Mouse (Mus musculus): Measurements from ENCODE around the gene Igfbpl1. TPM values are rescaled to one million over a fixed set of nuclear protein-coding genes. Genes with fewer than 3 reads are reported as not detected.

Igfbpl1 gene
- polyA plus RNA-seq, 1 experiment: 0.25 TPM

- Histone ChIP-seq H3K36me3 (ENCODE audit: control insufficient read depth, insufficient read depth, low read length) (no peaks in the 10 kb centered on the region), H3K4me1 (ENCODE audit: control insufficient read depth, insufficient read depth, low read length) (peaks cover 8% of the 10 kb centered on the region), H3K27me3 (ENCODE audit: control insufficient read depth, insufficient read depth, low read length) (no peaks in the 10 kb centered on the region), H3K27ac (ENCODE audit: control insufficient read depth, insufficient read depth, low read depth, low read length) (no peak overlapping the region), H3K4me3 (ENCODE audit: control insufficient read depth, low read depth, low read length) (no peak overlapping the region)
- TF ChIP-seq CTCF (IDR thresholded peaks at IDR 0.05; ENCODE audit: control insufficient read depth, insufficient read depth, insufficient replicate concordance, low read depth, low read length) (no peak), POLR2A (IDR thresholded peaks at IDR 0.05; ENCODE audit: control insufficient read depth, low read depth, low read length) (no peak)
Measured at GRCm38 (mm10) chr4:45802900-45803299, 23.8 kb downstream of the Igfbpl1 start.

GRCm38 (mm10) chr4:45799956-45800537 is 26.7 kb downstream of the Igfbpl1 start:
- Histone ChIP-seq H3K27me3 (ENCODE audit: control insufficient read depth, insufficient read depth, low read length) (no peaks in the 10 kb centered on the region), H3K4me3 (ENCODE audit: control insufficient read depth, low read depth, low read length) (no peak overlapping the region), H3K4me1 (ENCODE audit: control insufficient read depth, insufficient read depth, low read length) (peaks cover 8% of the 10 kb centered on the region), H3K27ac (ENCODE audit: control insufficient read depth, insufficient read depth, low read depth, low read length) (no peak overlapping the region), H3K36me3 (ENCODE audit: control insufficient read depth, insufficient read depth, low read length) (no peaks in the 10 kb centered on the region)
- TF ChIP-seq CTCF (IDR thresholded peaks at IDR 0.05; ENCODE audit: control insufficient read depth, insufficient read depth, insufficient replicate concordance, low read depth, low read length) (no peak), POLR2A (IDR thresholded peaks at IDR 0.05; ENCODE audit: control insufficient read depth, low read depth, low read length) (no peak)

DNA sequence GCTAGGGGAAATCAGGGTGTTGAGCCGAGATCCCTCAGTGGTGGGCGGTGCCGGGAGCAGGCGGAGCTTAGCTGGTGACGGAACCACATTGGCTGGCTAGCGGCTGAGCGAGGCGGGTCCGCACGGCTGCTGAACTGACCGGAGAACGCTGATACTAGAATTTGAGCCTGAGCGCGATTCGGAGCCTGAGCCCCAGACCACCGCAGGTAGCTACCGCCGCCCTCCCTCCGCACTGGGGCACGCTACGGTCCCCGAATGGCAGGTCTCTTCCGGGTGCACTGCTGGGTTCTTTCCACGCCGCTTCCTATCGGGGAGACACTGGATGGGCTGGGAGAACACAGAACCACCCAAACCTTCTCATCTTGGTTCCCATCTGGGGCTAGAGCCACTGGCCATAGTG is 27.8 kb downstream of the Igfbpl1 start, which contains the start of gene Aldh1b1:
Gene Aldh1b1 (plus strand): TSS at position 59 of the 400 bp plus-strand sequence.
- TF ChIP-seq CTCF (IDR thresholded peaks at IDR 0.05; ENCODE audit: control insufficient read depth, insufficient read depth, insufficient replicate concordance, low read depth, low read length): no peak
- peaks cover 8% of the 10 kb centered on the region for H3K4me1 ChIP-seq (ENCODE audit: control insufficient read depth, insufficient read depth, low read length)
- no peaks in the 10 kb centered on the region for H3K27me3 ChIP-seq (ENCODE audit: control insufficient read depth, insufficient read depth, low read length)
- peak within 1 kb of the TSS; percentile 89 for H3K4me3 ChIP-seq (ENCODE audit: control insufficient read depth, low read depth, low read length)
- H3K27ac ChIP-seq (ENCODE audit: control insufficient read depth, insufficient read depth, low read depth, low read length): peak within 1 kb of the TSS; percentile 74
- H3K36me3 ChIP-seq (ENCODE audit: control insufficient read depth, insufficient read depth, low read length): no peaks in the 10 kb centered on the region

- Histone ChIP-seq H3K36me3 (ENCODE audit: control insufficient read depth, insufficient read depth, low read length) (no peaks in the 10 kb centered on the region), H3K4me3 (ENCODE audit: control insufficient read depth, low read depth, low read length) (no peak overlapping the region), H3K4me1 (ENCODE audit: control insufficient read depth, insufficient read depth, low read length) (peaks cover 8% of the 10 kb centered on the region), H3K27ac (ENCODE audit: control insufficient read depth, insufficient read depth, low read depth, low read length) (peak overlapping the region; percentile 41), H3K27me3 (ENCODE audit: control insufficient read depth, insufficient read depth, low read length) (no peaks in the 10 kb centered on the region)
- no peak for TF ChIP-seq POLR2A (IDR thresholded peaks at IDR 0.05; ENCODE audit: control insufficient read depth, low read depth, low read length)
- TF ChIP-seq CTCF (IDR thresholded peaks at IDR 0.05; ENCODE audit: control insufficient read depth, insufficient read depth, insufficient replicate concordance, low read depth, low read length): no peak
Measured at GRCm38 (mm10) chr4:45796760-45797159, 30.0 kb downstream of the Igfbpl1 start.

DNA sequence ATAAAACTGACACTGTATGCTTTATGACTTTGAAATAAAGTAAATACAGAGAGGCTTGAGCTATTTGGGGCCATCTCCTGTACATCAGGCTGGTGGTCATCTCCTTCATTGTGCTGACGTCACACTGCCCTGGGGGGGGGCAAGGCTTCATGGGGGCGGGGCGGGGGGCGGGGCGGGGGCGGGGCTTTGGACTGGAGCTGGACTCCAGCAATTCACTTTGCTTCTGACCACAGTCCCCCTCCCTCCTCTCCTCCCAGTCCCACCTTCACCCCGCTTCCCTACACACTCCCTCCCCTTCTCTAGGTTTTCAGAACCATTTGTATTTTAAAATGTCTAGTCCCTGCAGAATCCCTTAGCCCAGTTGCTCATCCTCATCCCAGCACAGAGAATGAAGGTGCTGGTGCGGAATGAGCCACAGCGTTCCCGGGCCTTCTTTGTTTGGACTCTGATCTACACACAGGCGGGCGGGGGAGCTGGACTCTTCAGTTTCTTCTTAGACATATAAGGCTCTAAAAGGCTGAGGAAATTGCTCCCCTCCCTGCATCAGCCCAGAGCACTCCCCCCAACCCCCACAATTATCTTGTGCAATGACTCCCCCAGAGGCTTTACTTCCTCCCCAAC is 31.4 kb downstream of the Igfbpl1 start:
- Histone ChIP-seq H3K27ac (ENCODE audit: control insufficient read depth, insufficient read depth, low read depth, low read length) (peak overlapping the region; percentile 38; the same call in 1 of the 2 replicates), H3K4me3 (ENCODE audit: control insufficient read depth, low read depth, low read length) (peak overlapping the region; percentile 49), H3K36me3 (ENCODE audit: control insufficient read depth, insufficient read depth, low read length) (no peaks in the 10 kb centered on the region), H3K27me3 (ENCODE audit: control insufficient read depth, insufficient read depth, low read length) (no peaks in the 10 kb centered on the region), H3K4me1 (ENCODE audit: control insufficient read depth, insufficient read depth, low read length) (peaks cover 8% of the 10 kb centered on the region)
- no peak for TF ChIP-seq CTCF (IDR thresholded peaks at IDR 0.05; ENCODE audit: control insufficient read depth, insufficient read depth, insufficient replicate concordance, low read depth, low read length)
- TF ChIP-seq POLR2A (IDR thresholded peaks at IDR 0.05; ENCODE audit: control insufficient read depth, low read depth, low read length): peak; percentile 55

GRCm38 (mm10) chr4:45790018-45790417 is 36.7 kb downstream of the Igfbpl1 start:
- Histone ChIP-seq H3K27me3 (ENCODE audit: control insufficient read depth, insufficient read depth, low read length) (no peaks in the 10 kb centered on the region), H3K4me1 (ENCODE audit: control insufficient read depth, insufficient read depth, low read length) (no peaks in the 10 kb centered on the region; the same call in 1 of the 2 replicates), H3K4me3 (ENCODE audit: control insufficient read depth, low read depth, low read length) (no peak overlapping the region), H3K27ac (ENCODE audit: control insufficient read depth, insufficient read depth, low read depth, low read length) (no peak overlapping the region), H3K36me3 (ENCODE audit: control insufficient read depth, insufficient read depth, low read length) (no peaks in the 10 kb centered on the region)
- TF ChIP-seq CTCF (IDR thresholded peaks at IDR 0.05; ENCODE audit: control insufficient read depth, insufficient read depth, insufficient replicate concordance, low read depth, low read length) (no peak), POLR2A (IDR thresholded peaks at IDR 0.05; ENCODE audit: control insufficient read depth, low read depth, low read length) (no peak)

GRCm38 (mm10) chr4:45789263-45789958 is 37.3 kb downstream of the Igfbpl1 start:
- Histone ChIP-seq H3K4me3 (ENCODE audit: control insufficient read depth, low read depth, low read length) (no peak overlapping the region; the same call in 1 of the 2 replicates), H3K4me1 (ENCODE audit: control insufficient read depth, insufficient read depth, low read length) (no peaks in the 10 kb centered on the region; the same call in 1 of the 2 replicates), H3K27me3 (ENCODE audit: control insufficient read depth, insufficient read depth, low read length) (no peaks in the 10 kb centered on the region), H3K27ac (ENCODE audit: control insufficient read depth, insufficient read depth, low read depth, low read length) (no peak overlapping the region), H3K36me3 (ENCODE audit: control insufficient read depth, insufficient read depth, low read length) (no peaks in the 10 kb centered on the region)
- TF ChIP-seq POLR2A (IDR thresholded peaks at IDR 0.05; ENCODE audit: control insufficient read depth, low read depth, low read length): no peak
- TF ChIP-seq CTCF (IDR thresholded peaks at IDR 0.05; ENCODE audit: control insufficient read depth, insufficient read depth, insufficient replicate concordance, low read depth, low read length): no peak

Measured in testis, adult 2 months (tissue).